Mouse (Mus musculus): ENCODE data around the gene Atf3.
A peak's percentile ranks its signal among the peaks of the same experiment; 100 is the strongest.
"Not testable (repeated sequence)": the region's sequence is repeated elsewhere in the genome, so short reads cannot be mapped to it uniquely, and the experiment has no call there.

Atf3 gene

GRCm38 (mm10) chr1:191150924-191151605 lies 66.8 kb downstream of the Atf3 start:
- no peak for DNase-seq (ENCODE audit: low spot score in 2 of 2)

GRCm38 (mm10) chr1:191149489-191149888 lies 68.3 kb downstream of the Atf3 start:
- DNase-seq (ENCODE audit: low spot score in 2 of 2): not testable (repeated sequence)

GRCm38 (mm10) chr1:191140983-191141382 lies 76.9 kb downstream of the Atf3 start:
- no peak for DNase-seq (ENCODE audit: low spot score in 2 of 2)

- DNase-seq (ENCODE audit: low spot score in 2 of 2): no peak
Observed at GRCm38 (mm10) chr1:191138874-191139495, 78.9 kb downstream of the Atf3 start.

GRCm38 (mm10) chr1:191138436-191138835 lies 79.4 kb downstream of the Atf3 start:
- no peak for DNase-seq (ENCODE audit: low spot score in 2 of 2)

- no peak for DNase-seq (ENCODE audit: low spot score in 2 of 2)
Observed at GRCm38 (mm10) chr1:191135406-191135805, 82.4 kb downstream of the Atf3 start.

GRCm38 (mm10) chr1:191132934-191133333 lies 84.9 kb downstream of the Atf3 start:
- no peak for DNase-seq (ENCODE audit: low spot score in 2 of 2)

GRCm38 (mm10) chr1:191132240-191132639 lies 85.6 kb downstream of the Atf3 start:
- DNase-seq (ENCODE audit: low spot score in 2 of 2): no peak

GRCm38 (mm10) chr1:191131692-191132091 lies 86.1 kb downstream of the Atf3 start:
- DNase-seq (ENCODE audit: low spot score in 2 of 2): no peak

GRCm38 (mm10) chr1:191125811-191126638 lies 91.8 kb downstream of the Atf3 start:
- DNase-seq (ENCODE audit: low spot score in 2 of 2): peak in 1 of 2 experiments; percentile 52

- no peak for DNase-seq (ENCODE audit: low spot score in 2 of 2)
Observed at GRCm38 (mm10) chr1:191124288-191124687, 93.6 kb downstream of the Atf3 start.

GRCm38 (mm10) chr1:191123696-191124095 lies 94.1 kb downstream of the Atf3 start:
- no peak for DNase-seq (ENCODE audit: low spot score in 2 of 2)

GRCm38 (mm10) chr1:191122744-191123143 lies 95.1 kb downstream of the Atf3 start:
- no peak for DNase-seq (ENCODE audit: low spot score in 2 of 2)
